Comparison of ENCODE assay signal across 7 mouse cellular contexts in genomic region chr13:118713626-118714150, GRCm38 (mm10). TPM values are rescaled to one million over a fixed set of nuclear protein-coding genes. Genes with fewer than 3 reads are reported as not detected.
DNase-seq lines count a peak whose midpoint lies in the region; ATAC-seq and TF ChIP-seq lines count a peak whose summit lies in the region.

No protein-coding gene starts in this region.

- H3K9me3 ChIP-seq in hindbrain, postnatal 0 days (ENCODE audit: low read length): no peaks in the 10 kb centered on the region
- H3K9me3 ChIP-seq in midbrain, embryonic 13.5 days: no peaks in the 10 kb centered on the region

- no peaks in the 10 kb centered on the region for H3K27me3 ChIP-seq in hindbrain, postnatal 0 days (ENCODE audit: insufficient read depth, low read length)
- peaks cover 41% of the 10 kb centered on the region for H3K27me3 ChIP-seq in midbrain, embryonic 13.5 days

- no peak for TF ChIP-seq CTCF in hindbrain, postnatal 0 days (IDR thresholded peaks at IDR 0.05; ENCODE audit: low read depth)

- intact Hi-C loops in left cerebral cortex, postnatal 10 days (cut with DNase I): loop anchor here (10.0 kb wide), 1 partner anchor 299 kb away; no protein-coding TSS in a partner anchor

- WGBS in hindbrain, postnatal 0 days: 1% methylated on average over 14 of the region's 14 CpGs
- WGBS in midbrain, embryonic 13.5 days: 2% methylated on average over 14 of the region's 14 CpGs

- DNase-seq in NIH3T3 (ENCODE audit: low read depth): peak; percentile 16
- peak; percentile 24 for DNase-seq in embryo, embryonic 10 days (ENCODE audit: low spot score)
- no peak for DNase-seq in hindbrain, postnatal 0 days (ENCODE audit: low spot score)
- no peak for DNase-seq in left cerebral cortex, postnatal 10 days (ENCODE audit: extremely low spot score in 1 of 2, low spot score in 2 of 2)
- no peak for DNase-seq in left cerebral cortex, adult 11 months (ENCODE audit: low spot score)

- ATAC-seq in hindbrain, postnatal 0 days: no peak
- ATAC-seq in midbrain, embryonic 13.5 days: no peak
- ATAC-seq in granulocyte monocyte progenitor cell, adult 5-6 weeks (replicated peaks; ENCODE audit: poor library complexity, severe bottlenecking): no peak

- H3K9ac ChIP-seq in hindbrain, postnatal 0 days (replicated peaks; ENCODE audit: low read length): no peak overlapping the region
- H3K9ac ChIP-seq in midbrain, embryonic 13.5 days (replicated peaks): 0 out of 2 replicates have a peak overlapping the region, but pooled peaks have one; percentile 10

- H3K4me1 ChIP-seq in hindbrain, postnatal 0 days (ENCODE audit: insufficient read depth, low read length): 0 out of 2 replicates have a peak, but pooled peaks cover 5% of the 10 kb centered on the region
- H3K4me1 ChIP-seq in midbrain, embryonic 13.5 days (replicated peaks): peaks cover 33% of the 10 kb centered on the region

- H3K36me3 ChIP-seq in hindbrain, postnatal 0 days (ENCODE audit: insufficient read depth, low read length): no peaks in the 10 kb centered on the region
- no peaks in the 10 kb centered on the region for H3K36me3 ChIP-seq in midbrain, embryonic 13.5 days

- no peak overlapping the region for H3K27ac ChIP-seq in hindbrain, postnatal 0 days
- H3K27ac ChIP-seq in midbrain, embryonic 13.5 days: no peak overlapping the region

- H3K4me2 ChIP-seq in hindbrain, postnatal 0 days (ENCODE audit: low read depth, low read length): peak overlapping the region; percentile 93
- peak overlapping the region; percentile 95 for H3K4me2 ChIP-seq in midbrain, embryonic 13.5 days (replicated peaks)

- H3K4me3 ChIP-seq in hindbrain, postnatal 0 days (ENCODE audit: low read length): peak overlapping the region; percentile 54
- peak overlapping the region; percentile 55 for H3K4me3 ChIP-seq in midbrain, embryonic 13.5 days (replicated peaks)

RNA-seq across cellular contexts. Expression of gene Fgf10, which starts 44.1 kb away (rescaled TPM):
- total RNA-seq in hindbrain, postnatal 0 days (2014; rRNA removed): 1.0 and 2.1 TPM in 2 replicates
- 2.2 TPM in 2 replicates for polyA plus RNA-seq in hindbrain, postnatal 0 days (2015; fragmentation: Nextera tagmentation; extraction: Ambion mirVana)
- 0.67 and 0.75 TPM in 2 replicates for polyA plus RNA-seq in midbrain, embryonic 13.5 days (2015; fragmentation: Nextera tagmentation; extraction: Ambion mirVana)
- 1 to 10 TPM; 5.3 to 6.3 TPM for total RNA-seq in left cerebral cortex, postnatal 10 days (2021)
- not detected in 2 replicates for total RNA-seq in granulocyte monocyte progenitor cell, adult 5-6 weeks (2014; fragmentation: Nextera tagmentation)
- not detected in 2 replicates for total RNA-seq in granulocyte monocyte progenitor cell, adult 5-6 weeks (2017)

Comparison
In these comparisons a context has a peak if more than half of its experiments do, and no peak if none do; other contexts are left out.
1. DNase-seq: peak in NIH3T3 (single experiment) and embryo, embryonic 10 days (single experiment); none in hindbrain, postnatal 0 days (single experiment), left cerebral cortex, postnatal 10 days (0 of 2) and left cerebral cortex, adult 11 months (single experiment).